Mouse (Mus musculus): Measurements from ENCODE around the gene Ppfibp1. TPM values are rescaled to one million over a fixed set of nuclear protein-coding genes. Genes with fewer than 3 reads are reported as not detected.
A peak's percentile ranks its signal among the peaks of the same experiment; 100 is the strongest.

Ppfibp1 gene
- polyA plus RNA-seq, 1 experiment from 2014 or later = 48.6 TPM

- Histone ChIP-seq H3K36me3 (peaks cover 87% of the 10 kb centered on the region), H3K27ac (replicated peaks) (no peak overlapping the region), H3K4me3 (no peak overlapping the region), H3K27me3 (replicated peaks) (no peaks in the 10 kb centered on the region), H3K9me3 (no peaks in the 10 kb centered on the region), H3K4me1 (no peaks in the 10 kb centered on the region), H3K4me2 (no peak overlapping the region), H3K9ac (no peak overlapping the region)
- no peak for ATAC-seq (ENCODE audit: extremely low read depth, insufficient number of reproducible peaks, low FRiP score, low TSS enrichment)
- 78% methylated on average over 9 of the region's 9 CpGs for WGBS
Measured at GRCm38 (mm10) chr6:146999302-146999701, 111.0 kb downstream of the Ppfibp1 start.

- no peaks in the 10 kb centered on the region for H3K27me3 ChIP-seq (replicated peaks)
- no peak overlapping the region for H3K9ac ChIP-seq
- H3K4me3 ChIP-seq = no peak overlapping the region
- H3K4me2 ChIP-seq = no peak overlapping the region
- no peak overlapping the region for H3K27ac ChIP-seq (replicated peaks)
- 78% methylated on average over 2 of the region's 2 CpGs for WGBS
- H3K4me1 ChIP-seq = no peaks in the 10 kb centered on the region
- no peaks in the 10 kb centered on the region for H3K9me3 ChIP-seq
- no peak for ATAC-seq (ENCODE audit: extremely low read depth, insufficient number of reproducible peaks, low FRiP score, low TSS enrichment)
- peaks cover 91% of the 10 kb centered on the region for H3K36me3 ChIP-seq
Measured at GRCm38 (mm10) chr6:146999755-147000154, 111.5 kb downstream of the Ppfibp1 start.

- no peaks in the 10 kb centered on the region for H3K9me3 ChIP-seq
- H3K27me3 ChIP-seq (replicated peaks) = no peaks in the 10 kb centered on the region
- ATAC-seq (ENCODE audit: extremely low read depth, insufficient number of reproducible peaks, low FRiP score, low TSS enrichment) = no peak
- no peak overlapping the region for H3K27ac ChIP-seq (replicated peaks)
- H3K4me1 ChIP-seq = peaks cover 7% of the 10 kb centered on the region; the same call in 1 of the 2 replicates
- H3K4me3 ChIP-seq = no peak overlapping the region
- peaks cover 86% of the 10 kb centered on the region for H3K36me3 ChIP-seq
- 60% methylated on average over 3 of the region's 3 CpGs for WGBS
- H3K9ac ChIP-seq = no peak overlapping the region
- no peak overlapping the region for H3K4me2 ChIP-seq
Measured at GRCm38 (mm10) chr6:147008148-147008547, 119.9 kb downstream of the Ppfibp1 start.

GRCm38 (mm10) chr6:147010358-147010757 is 122.1 kb downstream of the Ppfibp1 start:
- no peaks in the 10 kb centered on the region for H3K9me3 ChIP-seq
- H3K9ac ChIP-seq = no peak overlapping the region
- H3K27me3 ChIP-seq (replicated peaks) = no peaks in the 10 kb centered on the region
- no peak overlapping the region for H3K4me3 ChIP-seq
- no peak overlapping the region for H3K27ac ChIP-seq (replicated peaks)
- H3K4me1 ChIP-seq = peaks cover 7% of the 10 kb centered on the region; the same call in 1 of the 2 replicates
- no peak for ATAC-seq (ENCODE audit: extremely low read depth, insufficient number of reproducible peaks, low FRiP score, low TSS enrichment)
- no peak overlapping the region for H3K4me2 ChIP-seq
- 86% methylated on average over 6 of the region's 6 CpGs for WGBS
- H3K36me3 ChIP-seq = peaks cover 89% of the 10 kb centered on the region

- Histone ChIP-seq H3K9me3 (no peaks in the 10 kb centered on the region), H3K36me3 (peaks cover 89% of the 10 kb centered on the region), H3K27ac (replicated peaks) (peak overlapping the region; percentile 25), H3K4me1 (peaks cover 7% of the 10 kb centered on the region; the same call in 1 of the 2 replicates), H3K4me3 (no peak overlapping the region), H3K9ac (no peak overlapping the region), H3K4me2 (no peak overlapping the region), H3K27me3 (replicated peaks) (no peaks in the 10 kb centered on the region)
- ATAC-seq (ENCODE audit: extremely low read depth, insufficient number of reproducible peaks, low FRiP score, low TSS enrichment) = no peak
- WGBS = 83% methylated on average over 15 of the region's 15 CpGs
Measured at GRCm38 (mm10) chr6:147010811-147011520, 122.7 kb downstream of the Ppfibp1 start.

- H3K27ac ChIP-seq (replicated peaks) = peak overlapping the region; percentile 25
- WGBS = 66% methylated on average over 6 of the region's 6 CpGs
- no peak overlapping the region for H3K4me2 ChIP-seq
- peaks cover 89% of the 10 kb centered on the region for H3K36me3 ChIP-seq
- H3K4me1 ChIP-seq = peaks cover 7% of the 10 kb centered on the region; the same call in 1 of the 2 replicates
- no peaks in the 10 kb centered on the region for H3K27me3 ChIP-seq (replicated peaks)
- H3K9ac ChIP-seq = no peak overlapping the region
- H3K4me3 ChIP-seq = no peak overlapping the region
- ATAC-seq (ENCODE audit: extremely low read depth, insufficient number of reproducible peaks, low FRiP score, low TSS enrichment) = no peak
- H3K9me3 ChIP-seq = no peaks in the 10 kb centered on the region
Measured at GRCm38 (mm10) chr6:147011555-147011954, 123.3 kb downstream of the Ppfibp1 start.

GRCm38 (mm10) chr6:147011977-147012376 is 123.7 kb downstream of the Ppfibp1 start:
- 81% methylated on average over 6 of the region's 6 CpGs for WGBS
- Histone ChIP-seq H3K4me2 (no peak overlapping the region), H3K9me3 (no peaks in the 10 kb centered on the region), H3K4me1 (peaks cover 7% of the 10 kb centered on the region; the same call in 1 of the 2 replicates), H3K4me3 (no peak overlapping the region), H3K9ac (no peak overlapping the region), H3K27me3 (replicated peaks) (no peaks in the 10 kb centered on the region), H3K36me3 (peaks cover 89% of the 10 kb centered on the region), H3K27ac (replicated peaks) (peak overlapping the region; percentile 25)
- ATAC-seq (ENCODE audit: extremely low read depth, insufficient number of reproducible peaks, low FRiP score, low TSS enrichment) = no peak

GRCm38 (mm10) chr6:147013546-147013945 is 125.3 kb downstream of the Ppfibp1 start:
- WGBS = 83% methylated on average over 1 of the region's 1 CpGs
- H3K36me3 ChIP-seq = peaks cover 89% of the 10 kb centered on the region
- H3K9me3 ChIP-seq = no peaks in the 10 kb centered on the region

GRCm38 (mm10) chr6:147017906-147018305 is 129.6 kb downstream of the Ppfibp1 start:
- no peaks in the 10 kb centered on the region for H3K27me3 ChIP-seq (replicated peaks)
- peaks cover 97% of the 10 kb centered on the region for H3K36me3 ChIP-seq
- H3K4me2 ChIP-seq = no peak overlapping the region
- no peak for ATAC-seq (ENCODE audit: extremely low read depth, insufficient number of reproducible peaks, low FRiP score, low TSS enrichment)
- WGBS = 76% methylated on average over 4 of the region's 4 CpGs
- no peak overlapping the region for H3K27ac ChIP-seq (replicated peaks)
- H3K4me1 ChIP-seq = peaks cover 9% of the 10 kb centered on the region
- H3K9me3 ChIP-seq = no peaks in the 10 kb centered on the region
- H3K9ac ChIP-seq = no peak overlapping the region
- no peak overlapping the region for H3K4me3 ChIP-seq

More at GRCm38 (mm10) chr6:147013546-147013945, 125.3 kb downstream of the Ppfibp1 start:
- Histone ChIP-seq H3K27ac (replicated peaks) (no peak overlapping the region), H3K9ac (no peak overlapping the region), H3K4me3 (no peak overlapping the region), H3K4me2 (no peak overlapping the region), H3K27me3 (replicated peaks) (no peaks in the 10 kb centered on the region), H3K4me1 (peaks cover 7% of the 10 kb centered on the region; the same call in 1 of the 2 replicates)
- ATAC-seq (ENCODE audit: extremely low read depth, insufficient number of reproducible peaks, low FRiP score, low TSS enrichment) = no peak

GRCm38 (mm10) chr6:147018364-147018763 is 130.1 kb downstream of the Ppfibp1 start:
- Histone ChIP-seq H3K36me3 (peaks cover 97% of the 10 kb centered on the region), H3K4me2 (no peak overlapping the region), H3K27ac (replicated peaks) (no peak overlapping the region), H3K27me3 (replicated peaks) (no peaks in the 10 kb centered on the region), H3K4me1 (peaks cover 10% of the 10 kb centered on the region), H3K9me3 (no peaks in the 10 kb centered on the region), H3K4me3 (no peak overlapping the region), H3K9ac (no peak overlapping the region)
- 87% methylated on average over 5 of the region's 5 CpGs for WGBS
- no peak for ATAC-seq (ENCODE audit: extremely low read depth, insufficient number of reproducible peaks, low FRiP score, low TSS enrichment)

- H3K9ac ChIP-seq = no peak overlapping the region
- no peak overlapping the region for H3K27ac ChIP-seq (replicated peaks)
- no peak overlapping the region for H3K4me3 ChIP-seq
- H3K4me1 ChIP-seq = peaks cover 10% of the 10 kb centered on the region
- peaks cover 93% of the 10 kb centered on the region for H3K36me3 ChIP-seq
- no peaks in the 10 kb centered on the region for H3K27me3 ChIP-seq (replicated peaks)
- no peak overlapping the region for H3K4me2 ChIP-seq
- H3K9me3 ChIP-seq = no peaks in the 10 kb centered on the region
- no peak for ATAC-seq (ENCODE audit: extremely low read depth, insufficient number of reproducible peaks, low FRiP score, low TSS enrichment)
- 98% methylated on average over 5 of the region's 5 CpGs for WGBS
Measured at GRCm38 (mm10) chr6:147021181-147021580, 132.9 kb downstream of the Ppfibp1 start.
